Mouse (Mus musculus) bone marrow, adult 2 months (tissue): ENCODE measurements around the gene Slc46a3.

Experiments used
- CTCF ChIP-seq: fragments of 200-500 bp; IDR thresholded peaks from 2 replicates; pipeline ENCODE4 v1.5.1; 2011; ENCODE audit warnings: low read length, control low read depth; ENCODE audit not compliant: control insufficient read depth, insufficient read depth
- POLR2A ChIP-seq: fragments of 200-500 bp; IDR thresholded peaks from 2 replicates; pipeline ENCODE4 v1.6.1; 2011; ENCODE audit warnings: low read depth, mild to moderate bottlenecking, control low read depth, low read length, borderline replicate concordance; ENCODE audit not compliant: control insufficient read depth

- TF ChIP-seq CTCF (no peak), POLR2A (no peak)
Observed at GRCm38 (mm10) chr5:147845319-147845718, 49.3 kb downstream of the Slc46a3 start.
